Mouse (Mus musculus) embryonic facial prominence, embryonic 13.5 days (tissue): ENCODE measurements around the gene Lhx1. TPM values are rescaled to one million over a fixed set of nuclear protein-coding genes. Genes with fewer than 3 reads are reported as not detected.

Experiments
- ATAC-seq: fragments of 200-750 bp; cut with Nextera tagmentation; 2 replicates; pipeline ENCODE4 v1.8.0; 2017; ENCODE audit warnings: low read depth; ENCODE audit not compliant: insufficient number of reproducible peaks, insufficient read depth, low FRiP score, low TSS enrichment
- H3K27ac ChIP-seq: fragments of 300-500 bp; sonication (generic); 2 replicates; pipeline ENCODE4 v1.5.1; 2015; ENCODE audit warnings: moderate library complexity, mild to moderate bottlenecking, inconsistent platforms
- H3K27me3 ChIP-seq: fragments of 300-500 bp; sonication (generic); 2 replicates; pipeline ENCODE4 v1.6.1; 2015; ENCODE audit warnings: mild to moderate bottlenecking, inconsistent platforms
- H3K36me3 ChIP-seq: fragments of 300-500 bp; sonication (generic); 2 replicates; pipeline ENCODE4 v1.6.1; 2015; ENCODE audit warnings: mild to moderate bottlenecking, inconsistent platforms
- H3K4me1 ChIP-seq: fragments of 300-500 bp; sonication (generic); 2 replicates; pipeline ENCODE4 v1.6.1; 2015; ENCODE audit warnings: inconsistent platforms
- H3K4me2 ChIP-seq: fragments of 300-500 bp; sonication (generic); 2 replicates; pipeline ENCODE4 v1.6.1; 2015; ENCODE audit warnings: moderate library complexity, mild to moderate bottlenecking, inconsistent platforms
- H3K4me3 ChIP-seq: fragments of 300-500 bp; sonication (generic); 2 replicates; pipeline ENCODE4 v1.5.1; 2015; ENCODE audit warnings: mild to moderate bottlenecking, inconsistent platforms
- H3K9ac ChIP-seq: fragments of 300-500 bp; sonication (generic); 2 replicates; pipeline ENCODE4 v1.6.1; 2015; ENCODE audit warnings: mild to moderate bottlenecking, inconsistent platforms
- H3K9me3 ChIP-seq: fragments of 300-500 bp; sonication (generic); 2 replicates; pipeline ENCODE4 v1.6.1; 2016; ENCODE audit warnings: inconsistent platforms
- WGBS: fragments of 180-500 bp; shearing (Covaris S2); methylation state at CpG from one replicate; pipeline ENCODE4 v1.1.7; 2015; ENCODE audit warnings: mixed read lengths; 5-methylcytosine and 5-hydroxymethylcytosine counted together
- polyA plus RNA-seq: library from polyadenylated mRNA; unstranded; fragments of >200 nt; fragmentation: Nextera tagmentation; extraction: Ambion mirVana; gene quantifications from 2 replicates; pipeline ENCODE4 v1.2.1, GENCODE M21; 2015

Lhx1 gene
- polyA plus RNA-seq, 1 experiment from 2014 or later = 0.94 TPM

DNA sequence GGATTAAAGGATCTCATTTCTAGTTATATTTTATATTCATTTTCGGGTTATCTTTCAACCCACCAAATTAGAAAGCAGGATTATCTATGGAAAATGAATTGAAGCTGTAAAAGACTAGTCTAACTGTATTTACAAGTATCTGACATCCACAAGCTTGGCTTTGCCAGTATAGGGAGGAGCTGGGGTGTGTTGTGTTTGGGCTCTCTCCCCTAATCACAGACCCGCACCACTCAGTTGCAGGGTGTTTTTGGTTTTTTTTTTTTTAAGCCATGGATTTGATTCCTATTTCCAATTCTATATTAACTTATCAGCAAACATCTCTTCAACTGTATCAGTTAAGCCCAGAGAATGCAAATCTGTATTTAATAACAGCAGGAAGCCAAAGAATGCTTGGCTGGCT lies 7.9 kb downstream of the Lhx1 start:
- no peak for ATAC-seq
- 0 out of 2 replicates have a peak, but pooled peaks cover 6% of the 10 kb centered on the region for H3K9me3 ChIP-seq
- H3K27me3 ChIP-seq = peaks cover 83% of the 10 kb centered on the region
- H3K36me3 ChIP-seq = no peaks in the 10 kb centered on the region
- no peak overlapping the region for H3K4me2 ChIP-seq
- no peak overlapping the region for H3K27ac ChIP-seq
- WGBS = 11% methylated on average over 2 of the region's 2 CpGs
- H3K4me1 ChIP-seq = peaks cover 15% of the 10 kb centered on the region
- no peak overlapping the region for H3K4me3 ChIP-seq
- H3K9ac ChIP-seq = no peak overlapping the region

DNA sequence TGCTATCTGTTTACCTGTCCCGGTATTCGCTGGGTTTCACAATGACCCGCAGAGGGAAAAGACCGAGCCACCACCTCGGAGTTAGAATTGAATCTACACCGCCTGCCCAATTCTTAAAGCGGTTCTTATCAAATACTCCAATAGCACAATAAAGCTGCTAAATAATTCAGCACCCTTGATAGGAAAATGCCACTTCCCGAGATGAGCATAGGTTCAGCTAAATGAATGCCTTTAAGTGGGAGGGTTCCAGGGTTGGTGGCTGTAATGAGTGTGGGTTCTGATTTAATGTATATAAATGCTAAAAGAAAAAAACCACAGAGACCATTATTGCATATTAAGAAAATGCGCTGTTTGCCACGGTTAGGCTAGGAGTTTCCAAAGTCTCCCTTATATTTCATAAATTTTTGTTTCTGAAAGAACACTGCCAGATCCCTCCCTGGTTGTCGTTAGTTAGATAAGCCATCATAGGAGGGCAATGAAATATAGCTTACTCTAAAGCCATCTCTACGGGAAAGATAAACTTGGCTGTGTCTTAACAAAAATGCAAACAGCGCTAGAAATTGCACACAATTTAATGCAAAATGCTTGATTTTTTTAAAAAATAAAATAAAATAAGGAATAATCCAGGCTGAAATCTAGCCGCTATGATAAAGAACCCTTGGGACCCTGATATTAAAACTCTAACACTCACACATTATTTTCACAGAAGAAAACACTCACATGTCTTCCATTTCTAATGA lies 8.7 kb downstream of the Lhx1 start:
- Histone ChIP-seq H3K27ac (no peak overlapping the region), H3K36me3 (no peaks in the 10 kb centered on the region), H3K4me1 (peaks cover 20% of the 10 kb centered on the region), H3K27me3 (peaks cover 75% of the 10 kb centered on the region), H3K4me2 (no peak overlapping the region), H3K4me3 (no peak overlapping the region), H3K9me3 (0 out of 2 replicates have a peak, but pooled peaks cover 4% of the 10 kb centered on the region), H3K9ac (no peak overlapping the region)
- 6% methylated on average over 14 of the region's 14 CpGs for WGBS
- ATAC-seq = no peak

DNA sequence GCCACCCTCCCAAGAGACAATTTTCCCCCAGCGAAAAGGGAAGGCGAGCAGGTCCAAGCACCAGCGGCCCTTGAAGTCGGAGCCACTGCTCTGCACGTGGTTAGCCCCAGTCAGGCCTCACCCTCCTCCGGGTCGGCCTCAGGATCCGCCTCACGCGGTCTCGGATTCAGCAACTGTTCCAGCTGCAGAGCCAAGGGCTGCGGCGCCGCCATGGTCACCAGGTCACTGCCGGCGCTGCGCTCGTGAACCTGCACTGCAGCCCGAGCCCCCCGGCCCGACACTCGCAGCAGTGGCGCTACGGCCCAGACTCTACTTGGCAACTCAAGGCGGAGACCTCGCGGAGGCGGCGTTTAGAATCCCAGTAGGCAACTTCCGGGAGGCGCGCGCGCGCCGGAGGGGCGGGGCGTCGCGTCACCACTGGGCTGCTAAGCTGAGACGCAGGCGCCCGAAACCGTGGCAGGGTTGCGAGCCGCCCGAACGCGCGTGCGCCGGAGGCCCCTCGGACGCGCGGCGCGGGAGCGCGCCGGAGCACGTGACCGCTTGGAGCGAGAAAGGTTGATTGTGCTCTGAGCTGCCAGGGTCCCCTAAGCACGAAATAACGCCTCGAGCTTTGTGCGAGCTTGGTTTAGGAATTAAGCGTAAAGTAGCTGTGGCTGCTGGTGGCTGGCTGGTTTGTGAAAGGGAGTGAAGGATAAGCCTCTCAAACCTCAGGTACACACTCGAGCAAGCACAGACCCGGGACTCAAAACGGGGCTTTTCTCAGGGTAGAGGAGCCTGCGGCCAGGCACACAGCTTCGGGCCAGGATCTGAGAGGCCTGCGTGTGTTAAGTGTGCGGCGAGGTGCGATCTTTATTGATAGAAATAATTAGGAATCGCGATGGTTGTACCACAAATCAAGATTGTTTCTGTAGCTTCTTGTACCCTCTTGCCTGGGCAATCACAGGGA lies 11.9 kb downstream of the Lhx1 start, which contains the start of gene Aatf:
TSS of gene Aatf (minus strand) at position 352 of the 946 bp plus-strand sequence.
- WGBS = under 1% methylated on average over 80 of the region's 80 CpGs
- H3K27ac ChIP-seq = peak within 1 kb of the TSS; percentile 60
- peak; percentile 98 for ATAC-seq
- H3K9ac ChIP-seq = peak within 1 kb of the TSS; percentile 86
- H3K4me1 ChIP-seq = peaks cover 15% of the 10 kb centered on the region
- no peaks in the 10 kb centered on the region for H3K9me3 ChIP-seq
- peaks cover 43% of the 10 kb centered on the region for H3K27me3 ChIP-seq
- peak within 1 kb of the TSS; percentile 86 for H3K4me3 ChIP-seq
- H3K4me2 ChIP-seq = peak within 1 kb of the TSS; percentile 84
- H3K36me3 ChIP-seq = peaks cover 23% of the 10 kb centered on the region

DNA sequence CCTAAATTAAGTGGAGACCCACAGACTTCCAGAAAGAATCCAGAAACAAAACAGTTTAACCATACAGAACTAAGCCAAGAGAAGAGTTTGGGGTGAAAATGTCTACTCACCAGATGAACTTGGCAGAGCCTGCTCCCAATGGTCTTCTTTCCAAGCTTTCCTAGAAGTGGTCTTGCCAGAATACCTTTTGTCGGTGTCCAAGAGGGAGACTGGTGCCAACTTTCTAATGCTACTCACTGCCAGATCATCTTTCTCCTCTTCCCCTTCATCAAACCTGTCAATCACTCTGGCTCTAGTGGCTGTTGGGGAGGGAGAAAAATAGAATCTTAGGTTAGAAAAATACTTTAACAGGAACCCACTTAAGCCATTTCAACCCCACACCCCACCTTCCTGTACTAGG lies 13.3 kb downstream of the Lhx1 start:
- H3K27ac ChIP-seq = no peak overlapping the region

DNA sequence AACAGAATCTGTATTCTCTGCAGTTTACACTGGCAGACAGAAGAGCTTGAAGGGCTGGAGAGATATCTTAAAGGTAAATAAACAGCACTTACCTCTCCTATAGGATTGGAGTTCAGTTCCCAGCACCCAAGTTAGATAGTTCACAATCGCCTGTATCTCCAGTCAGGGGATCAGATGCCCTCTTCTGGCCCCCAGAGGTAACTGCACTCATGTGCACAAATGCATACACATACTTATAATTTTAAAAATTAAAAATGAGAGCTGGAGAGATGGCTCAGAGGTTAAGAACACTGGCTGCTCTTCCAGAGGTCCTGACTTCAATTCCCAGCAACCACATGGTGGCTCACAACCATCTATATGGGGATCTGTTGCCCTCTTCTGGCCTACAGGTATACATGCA lies 21.0 kb downstream of the Lhx1 start:
- no peaks in the 10 kb centered on the region for H3K27me3 ChIP-seq
- no peak overlapping the region for H3K4me3 ChIP-seq
- no peak overlapping the region for H3K27ac ChIP-seq
- ATAC-seq = no peak
- H3K4me1 ChIP-seq = no peaks in the 10 kb centered on the region
- WGBS = 90% methylated on average over 1 of the region's 1 CpGs
- peaks cover 42% of the 10 kb centered on the region for H3K36me3 ChIP-seq
- H3K9ac ChIP-seq = no peak overlapping the region
- H3K4me2 ChIP-seq = no peak overlapping the region
- H3K9me3 ChIP-seq = 0 out of 2 replicates have a peak, but pooled peaks cover 5% of the 10 kb centered on the region

More for the DNA sequence above, 13.3 kb downstream of the Lhx1 start:
- H3K9ac ChIP-seq = no peak overlapping the region
- H3K4me2 ChIP-seq = peak overlapping the region; percentile 84
- ATAC-seq = no peak
- WGBS = 86% methylated on average over 1 of the region's 1 CpGs
- peaks cover 26% of the 10 kb centered on the region for H3K36me3 ChIP-seq
- H3K4me1 ChIP-seq = peaks cover 15% of the 10 kb centered on the region
- H3K27me3 ChIP-seq = peaks cover 32% of the 10 kb centered on the region
- H3K4me3 ChIP-seq = 0 out of 2 replicates have a peak overlapping the region, but pooled peaks have one; percentile 86
- H3K9me3 ChIP-seq = no peaks in the 10 kb centered on the region

DNA sequence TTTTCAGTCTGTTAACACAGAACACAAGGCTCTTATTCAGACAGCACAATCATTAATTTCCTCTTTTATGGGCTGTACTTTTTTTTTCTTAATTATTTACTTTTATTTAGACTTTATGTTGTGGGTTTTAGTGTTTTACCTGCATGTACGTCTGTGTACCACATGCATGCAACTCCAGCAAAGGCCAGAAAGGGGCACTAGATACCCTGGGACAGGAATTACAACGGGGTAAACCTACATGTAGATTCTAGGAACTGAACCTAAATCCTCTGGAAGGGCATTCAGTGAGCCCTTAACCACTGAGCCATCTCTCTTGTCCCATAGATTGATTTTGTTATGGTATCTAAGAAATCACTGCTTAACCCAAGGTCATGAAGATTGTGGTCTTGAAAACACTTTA lies 27.4 kb downstream of the Lhx1 start:
- Histone ChIP-seq H3K4me2 (no peak overlapping the region), H3K36me3 (peaks cover 28% of the 10 kb centered on the region), H3K27ac (no peak overlapping the region), H3K4me1 (no peaks in the 10 kb centered on the region), H3K27me3 (no peaks in the 10 kb centered on the region), H3K9ac (no peak overlapping the region), H3K9me3 (no peaks in the 10 kb centered on the region), H3K4me3 (no peak overlapping the region)
- WGBS = 73% methylated on average over 2 of the region's 2 CpGs
- ATAC-seq = no peak

DNA sequence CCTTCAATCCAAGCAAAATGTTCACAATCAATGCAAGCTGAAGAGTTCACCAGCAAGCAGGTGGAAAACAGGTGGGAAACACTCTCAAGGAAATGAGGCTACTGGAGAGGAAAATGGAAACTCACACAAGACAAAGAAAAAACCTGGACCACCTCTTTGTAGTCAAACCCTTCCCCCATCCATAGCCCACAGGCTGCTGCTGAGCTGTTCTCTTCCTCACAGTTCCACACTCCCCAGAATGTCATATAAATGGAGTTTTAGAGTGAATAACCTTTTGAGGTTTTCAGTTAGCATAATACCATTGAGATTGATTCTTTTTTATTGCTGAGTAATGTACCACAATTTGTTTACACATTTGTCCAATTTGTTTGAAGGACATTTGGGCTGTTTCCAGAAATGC lies 28.4 kb downstream of the Lhx1 start:
- Histone ChIP-seq H3K4me1 (no peaks in the 10 kb centered on the region), H3K4me2 (no peak overlapping the region), H3K9me3 (no peaks in the 10 kb centered on the region), H3K4me3 (no peak overlapping the region), H3K27me3 (no peaks in the 10 kb centered on the region), H3K36me3 (peaks cover 30% of the 10 kb centered on the region), H3K27ac (no peak overlapping the region), H3K9ac (no peak overlapping the region)
- no peak for ATAC-seq

DNA sequence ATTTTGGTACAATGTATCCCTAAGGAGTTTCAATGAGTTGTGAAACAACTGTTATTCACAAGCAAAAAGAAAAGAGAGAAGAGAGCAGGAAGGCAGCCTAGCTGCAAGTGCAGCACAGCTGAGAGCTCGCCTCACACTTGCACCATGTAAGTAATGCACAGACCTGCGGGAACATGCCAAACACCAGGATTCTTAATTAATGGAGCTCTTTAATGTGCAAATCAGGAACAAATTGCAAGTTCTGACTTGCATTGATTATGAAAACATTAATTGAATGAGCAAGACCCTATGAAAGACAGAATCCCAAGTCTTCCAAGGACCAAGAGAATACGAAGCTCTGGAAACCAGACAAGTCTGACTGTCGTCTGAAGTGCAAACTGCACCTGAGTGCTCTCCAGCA lies 29.6 kb downstream of the Lhx1 start:
- no peak for ATAC-seq
- Histone ChIP-seq H3K27me3 (no peaks in the 10 kb centered on the region), H3K4me3 (no peak overlapping the region), H3K4me2 (no peak overlapping the region), H3K36me3 (peaks cover 36% of the 10 kb centered on the region), H3K4me1 (no peaks in the 10 kb centered on the region), H3K27ac (no peak overlapping the region), H3K9me3 (no peaks in the 10 kb centered on the region), H3K9ac (no peak overlapping the region)
- 68% methylated on average over 4 of the region's 4 CpGs for WGBS

DNA sequence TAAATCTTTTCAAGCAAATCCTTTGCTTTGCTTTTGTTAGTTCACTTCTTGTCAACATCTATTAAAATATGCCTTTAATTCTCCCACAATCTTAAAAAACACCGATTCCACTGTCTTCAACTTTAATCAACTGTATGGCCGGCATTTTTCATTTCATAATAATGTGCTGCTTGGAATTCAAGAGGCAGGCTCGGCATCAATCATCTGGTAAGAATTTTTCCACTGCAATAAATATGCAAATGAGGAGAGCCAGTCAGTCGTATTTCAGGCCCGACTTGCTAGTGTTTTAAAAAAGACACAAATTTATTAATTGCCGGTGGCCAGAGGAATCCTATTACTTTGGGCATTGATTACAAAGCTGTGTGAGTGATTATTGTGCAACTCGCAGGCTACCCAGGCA lies 43.7 kb downstream of the Lhx1 start:
- 51% methylated on average over 7 of the region's 7 CpGs for WGBS
- Histone ChIP-seq H3K36me3 (no peaks in the 10 kb centered on the region), H3K27ac (no peak overlapping the region), H3K9me3 (no peaks in the 10 kb centered on the region), H3K9ac (no peak overlapping the region), H3K4me1 (0 out of 2 replicates have a peak, but pooled peaks cover 3% of the 10 kb centered on the region), H3K4me3 (no peak overlapping the region), H3K27me3 (no peaks in the 10 kb centered on the region), H3K4me2 (no peak overlapping the region)
- ATAC-seq = no peak

DNA sequence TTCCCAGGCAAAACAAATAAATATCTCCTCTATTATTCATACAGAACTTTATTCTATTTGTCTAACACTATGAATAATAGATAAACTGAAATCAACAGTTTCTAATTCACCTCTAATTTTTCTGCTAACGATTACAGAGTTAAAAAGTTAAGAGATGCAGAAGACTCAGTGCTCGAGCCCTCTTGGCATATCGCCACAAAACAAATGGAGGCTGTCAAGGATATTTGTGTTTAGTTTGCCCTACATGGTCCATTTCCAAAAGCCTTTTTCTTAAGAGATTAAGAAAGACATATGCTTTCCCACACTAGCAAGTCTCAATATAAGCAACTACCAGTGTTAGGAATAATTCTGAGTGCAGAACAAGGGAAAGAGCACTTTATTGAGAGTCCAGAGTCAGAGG lies 44.9 kb downstream of the Lhx1 start:
- 61% methylated on average over 3 of the region's 3 CpGs for WGBS
- H3K36me3 ChIP-seq = no peaks in the 10 kb centered on the region

DNA sequence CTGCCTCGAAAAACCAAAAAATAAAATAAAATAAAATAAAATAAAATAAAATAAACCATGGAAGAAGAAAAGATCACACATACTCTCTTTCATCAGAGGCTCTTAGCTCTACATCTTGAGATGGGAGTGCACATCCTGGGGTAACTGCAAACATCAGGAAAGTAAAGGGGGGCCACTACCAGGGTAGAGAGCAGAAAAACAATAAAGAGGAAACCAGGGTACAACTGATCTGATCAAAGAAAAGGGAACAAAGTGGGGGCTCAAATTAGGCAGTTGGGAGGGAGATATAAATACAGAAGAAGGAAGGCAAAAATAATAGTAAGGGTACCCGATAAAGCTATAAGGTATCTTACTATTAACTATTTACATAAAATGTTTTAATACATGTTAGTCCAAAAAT lies 48.7 kb downstream of the Lhx1 start:
- no peak for ATAC-seq
- no peak overlapping the region for H3K27ac ChIP-seq
- no peak overlapping the region for H3K4me3 ChIP-seq
- H3K4me1 ChIP-seq = 0 out of 2 replicates have a peak, but pooled peaks cover 3% of the 10 kb centered on the region
- no peak overlapping the region for H3K4me2 ChIP-seq
- peaks cover 9% of the 10 kb centered on the region; the same call in 1 of the 2 replicates for H3K36me3 ChIP-seq
- H3K9me3 ChIP-seq = no peaks in the 10 kb centered on the region
- 87% methylated on average over 2 of the region's 2 CpGs for WGBS
- no peak overlapping the region for H3K9ac ChIP-seq
- H3K27me3 ChIP-seq = no peaks in the 10 kb centered on the region

More for the DNA sequence above, 44.9 kb downstream of the Lhx1 start:
- H3K4me3 ChIP-seq = no peak overlapping the region
- no peaks in the 10 kb centered on the region for H3K9me3 ChIP-seq
- H3K9ac ChIP-seq = no peak overlapping the region
- no peaks in the 10 kb centered on the region for H3K27me3 ChIP-seq
- no peak overlapping the region for H3K27ac ChIP-seq
- 0 out of 2 replicates have a peak, but pooled peaks cover 3% of the 10 kb centered on the region for H3K4me1 ChIP-seq
- no peak overlapping the region for H3K4me2 ChIP-seq
- ATAC-seq = no peak
